Mouse (Mus musculus): ENCODE results near the gene Egfl7.
A peak's percentile ranks its signal among the peaks of the same experiment; 100 is the strongest.

Egfl7 gene

DNA sequence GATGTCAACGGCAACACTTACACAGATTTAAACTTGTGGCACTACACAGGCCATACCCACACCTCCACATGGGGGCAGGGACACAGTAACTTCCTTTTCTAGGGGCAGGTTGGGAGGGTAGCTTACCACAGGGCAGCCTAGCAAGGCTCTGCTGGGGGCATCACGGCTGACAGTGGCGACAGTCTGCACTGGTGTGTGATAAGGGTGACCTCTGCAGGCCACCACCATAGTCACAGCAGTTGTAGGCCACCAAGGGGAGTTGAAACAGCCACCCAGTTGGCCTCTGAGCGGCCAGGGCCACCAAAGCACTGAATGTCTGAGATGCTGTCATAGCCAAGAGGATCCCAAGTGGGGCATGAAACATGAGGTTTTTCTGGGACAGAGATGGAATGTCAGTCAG is 13.6 kb upstream of the Egfl7 start:
- DNase-seq (ENCODE audit: low spot score in 2 of 2), result peak in 1 of 2 experiments; percentile 56

DNA sequence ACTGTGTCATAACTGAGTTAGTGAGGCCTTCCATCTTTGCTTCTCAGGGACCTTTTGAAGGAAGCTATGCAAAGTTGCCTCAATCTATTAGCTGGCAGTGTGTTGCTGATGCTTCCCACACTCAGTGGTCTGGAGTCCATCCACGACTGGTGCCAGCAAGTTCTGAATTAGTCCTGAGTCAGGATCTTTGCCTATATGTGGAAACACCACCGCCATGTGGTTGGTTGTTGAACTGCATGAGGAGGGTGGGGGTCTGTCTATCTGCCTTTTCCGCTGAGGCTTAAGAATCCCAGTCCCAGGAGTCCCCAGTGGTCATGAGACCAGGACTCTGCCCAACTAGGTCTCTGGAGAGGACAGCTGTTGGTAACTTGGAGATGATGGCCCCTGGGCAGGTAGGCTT is 9.8 kb upstream of the Egfl7 start:
- DNase-seq (ENCODE audit: low spot score in 2 of 2), result no peak

DNA sequence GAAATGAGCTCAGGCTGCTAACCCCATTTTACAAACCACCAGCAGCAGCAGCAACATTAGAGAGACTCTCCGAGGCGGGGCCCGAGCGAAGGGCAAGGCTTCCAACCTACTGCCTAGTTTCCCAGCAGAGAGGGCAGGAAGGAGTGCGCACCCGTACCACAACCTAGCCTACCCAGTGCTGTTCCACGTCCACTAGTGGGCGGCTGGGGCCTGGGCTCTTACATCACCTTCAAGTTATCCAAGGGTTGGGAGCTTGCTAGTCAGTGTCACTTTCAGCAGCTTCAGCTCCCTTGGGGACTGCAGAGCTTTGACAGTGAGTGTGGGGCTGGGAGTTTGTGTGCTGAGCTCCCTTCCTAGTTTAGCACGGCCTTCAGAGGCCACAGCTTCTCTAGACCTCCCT is 8.4 kb upstream of the Egfl7 start:
- DNase-seq (ENCODE audit: low spot score in 2 of 2), result no peak

DNA sequence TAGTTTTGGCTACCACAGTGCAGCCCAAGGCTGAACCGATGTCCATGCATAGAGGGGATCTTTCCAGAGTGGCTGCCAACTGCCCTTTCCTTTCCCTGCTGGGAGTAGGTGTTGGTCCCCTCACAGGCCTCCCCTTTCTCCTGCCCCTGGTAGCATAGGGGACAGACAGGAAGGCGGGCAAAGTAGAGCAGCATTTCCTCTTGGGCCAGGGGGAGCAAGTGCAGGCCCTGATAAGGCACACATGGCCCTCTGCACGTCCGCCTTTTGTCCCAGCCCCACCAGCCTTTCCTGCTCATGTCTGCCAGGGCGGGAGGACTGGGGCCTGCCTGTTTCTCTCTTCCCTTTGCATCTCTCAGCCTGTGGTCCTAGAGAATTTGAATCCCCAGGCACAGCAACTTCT is 8.0 kb upstream of the Egfl7 start:
- no peak for DNase-seq (ENCODE audit: low spot score in 2 of 2)

DNA sequence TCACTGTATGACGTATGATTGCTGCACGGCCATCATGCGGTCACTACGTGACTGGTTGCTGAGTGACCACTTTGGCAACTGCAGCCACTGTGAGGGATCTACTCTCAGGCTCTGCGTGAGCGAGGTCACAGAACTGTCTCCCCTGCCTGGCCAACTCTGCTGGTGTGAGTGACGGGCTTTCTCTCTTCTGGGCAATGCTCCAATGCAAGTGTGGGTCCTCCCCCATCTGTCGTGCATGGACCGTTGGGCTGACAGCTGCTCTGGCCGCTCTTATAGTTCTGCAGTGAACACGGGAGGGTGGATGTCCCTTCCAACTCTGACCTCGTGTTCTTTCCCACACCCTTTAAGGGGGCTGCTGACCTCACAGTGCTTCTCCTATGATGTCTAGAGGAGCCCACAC is 6.4 kb upstream of the Egfl7 start:
- no peak for DNase-seq (ENCODE audit: low spot score in 2 of 2)

DNA sequence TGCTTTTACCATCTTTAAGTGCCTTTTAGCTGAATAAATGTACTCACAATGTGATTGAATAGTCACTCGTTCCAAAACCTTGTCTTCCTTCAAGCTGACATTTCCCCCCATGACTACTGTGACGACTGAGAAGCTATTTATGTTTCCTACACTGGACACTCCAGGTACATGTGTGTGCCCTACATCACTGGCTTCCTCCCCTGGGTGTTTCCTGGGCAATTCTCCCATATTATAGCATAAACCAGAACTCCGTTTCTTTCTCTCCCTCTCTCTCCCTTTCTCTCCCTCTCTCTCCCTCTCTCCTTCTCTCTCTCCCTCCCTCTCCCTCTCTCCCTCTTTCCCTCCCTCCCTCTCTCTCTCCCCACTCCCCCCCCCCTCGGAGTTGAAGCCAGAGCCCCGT is 6.0 kb upstream of the Egfl7 start:
- DNase-seq (ENCODE audit: low spot score in 2 of 2), result no peak

DNA sequence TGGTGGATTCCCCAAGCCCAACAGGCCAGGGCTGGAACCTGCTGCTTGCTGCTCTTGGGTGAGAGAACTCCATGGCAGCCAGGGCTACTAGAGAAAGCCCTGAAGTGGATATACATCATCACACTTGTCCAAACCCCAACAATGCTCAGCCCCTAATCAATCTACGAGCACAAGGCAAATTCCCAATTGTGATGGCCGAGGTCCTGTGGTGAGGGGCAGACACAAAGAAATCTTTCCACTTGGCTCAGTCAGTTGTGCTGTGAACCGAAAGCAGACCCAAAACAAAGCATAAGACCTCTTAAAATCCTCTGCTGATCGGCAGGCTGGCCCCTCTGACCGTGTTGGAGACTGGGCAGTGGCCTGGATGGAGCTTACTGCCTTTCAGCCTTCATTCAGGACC is 5.0 kb upstream of the Egfl7 start:
- no peak for DNase-seq (ENCODE audit: low spot score in 2 of 2)

DNA sequence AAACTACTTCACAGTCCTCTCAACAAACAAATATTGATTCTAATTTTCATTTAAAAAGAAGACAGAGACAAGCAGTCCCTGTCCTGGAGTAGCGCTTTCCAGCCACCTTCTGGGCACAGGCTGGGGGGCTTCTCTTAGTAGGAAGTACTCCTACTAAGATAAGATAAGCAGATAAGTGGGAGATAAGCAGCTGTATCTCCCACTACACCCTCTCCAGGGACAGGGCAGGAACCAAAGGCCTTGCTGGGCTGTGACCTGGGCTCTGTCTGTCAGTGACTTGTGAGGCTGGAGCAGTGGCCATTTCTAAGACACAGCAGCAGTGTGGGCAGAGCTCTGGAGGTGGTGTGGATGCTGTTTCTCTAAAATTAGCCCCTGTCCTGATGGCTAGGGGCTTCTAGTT is 4.4 kb upstream of the Egfl7 start:
- no peak for DNase-seq (ENCODE audit: low spot score in 2 of 2)

DNA sequence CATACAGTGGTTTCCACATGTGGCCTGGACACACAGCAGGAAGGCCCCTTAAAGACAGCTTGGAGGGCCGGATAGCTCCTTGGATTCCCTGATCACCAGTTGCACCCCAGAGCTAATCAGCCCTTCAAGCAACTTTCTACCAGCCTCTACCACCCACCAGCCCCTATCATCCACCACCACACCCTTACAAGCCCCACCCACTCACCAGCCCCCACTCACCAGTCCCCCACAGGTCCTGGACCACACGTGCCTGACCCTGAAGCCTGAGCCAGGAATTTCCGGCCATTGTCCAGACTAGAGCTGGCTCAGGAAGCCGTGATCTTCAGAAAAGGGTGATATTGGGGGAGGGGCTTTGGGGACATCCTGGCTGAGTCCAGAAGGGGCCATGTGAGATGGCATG is 3.9 kb upstream of the Egfl7 start:
- no peak for DNase-seq (ENCODE audit: low spot score in 2 of 2)

DNA sequence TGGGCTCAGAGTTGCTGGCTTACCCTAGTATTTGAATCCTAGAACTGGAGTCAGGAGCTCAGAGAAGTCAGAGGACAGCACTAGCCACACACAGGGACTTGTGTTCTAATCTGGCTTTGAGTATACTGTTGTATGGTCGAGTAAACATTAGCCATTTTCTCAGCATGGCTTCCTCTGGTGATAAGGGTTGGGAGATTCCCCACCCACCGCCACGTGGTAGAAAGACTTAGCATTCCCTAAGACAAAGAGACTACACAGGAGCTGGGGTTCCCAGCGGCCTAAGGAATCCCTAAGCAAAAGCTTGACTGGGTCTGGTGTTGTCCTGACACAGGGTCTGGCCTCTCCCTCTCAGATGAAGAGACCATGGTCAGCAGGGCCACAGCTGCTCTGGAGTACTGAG is 3.4 kb upstream of the Egfl7 start:
- no peak for DNase-seq (ENCODE audit: low spot score in 2 of 2)

DNA sequence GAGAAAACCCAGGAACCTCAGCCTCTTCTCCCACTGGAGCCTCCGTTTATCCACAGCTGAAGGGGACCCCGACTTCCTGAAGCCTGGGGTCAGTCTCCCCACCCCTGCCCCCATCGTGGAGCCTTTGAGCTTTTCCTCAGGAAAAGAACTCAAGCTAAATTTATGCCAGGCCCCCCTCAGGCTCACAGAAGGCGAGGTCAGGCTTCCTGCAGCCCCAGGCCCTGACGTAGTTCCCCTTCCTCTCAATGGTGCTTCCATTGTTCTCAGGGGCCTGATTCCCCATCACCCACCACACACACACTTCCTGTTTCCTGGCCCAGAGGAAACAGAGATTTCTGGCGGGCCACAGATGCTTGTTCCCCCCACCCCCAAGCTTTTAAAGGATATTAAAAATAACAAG is 1.4 kb upstream of the Egfl7 start:
- no peak for DNase-seq (ENCODE audit: low spot score in 2 of 2)

DNA sequence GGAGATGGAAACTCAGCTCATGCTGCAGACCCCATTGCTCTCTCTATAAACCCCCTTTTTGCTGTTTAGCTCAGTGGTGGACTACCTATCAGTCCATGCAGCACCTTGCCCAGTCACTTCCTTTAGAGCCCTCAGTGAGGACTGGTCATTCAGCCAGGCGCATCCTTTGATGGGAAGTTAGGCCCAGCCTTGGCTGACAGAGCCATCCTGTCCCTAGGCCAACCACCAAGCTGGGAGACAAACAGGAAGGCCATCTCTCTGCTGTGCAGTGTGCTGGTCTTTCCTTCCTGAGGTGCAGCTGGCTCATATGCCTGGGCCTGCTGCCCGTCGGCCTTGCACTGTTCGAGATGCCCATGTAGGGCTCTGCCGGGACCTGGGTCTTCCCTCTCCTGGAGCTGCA is 937 bp downstream of the Egfl7 start:
- no peak for DNase-seq (ENCODE audit: low spot score in 2 of 2)

DNA sequence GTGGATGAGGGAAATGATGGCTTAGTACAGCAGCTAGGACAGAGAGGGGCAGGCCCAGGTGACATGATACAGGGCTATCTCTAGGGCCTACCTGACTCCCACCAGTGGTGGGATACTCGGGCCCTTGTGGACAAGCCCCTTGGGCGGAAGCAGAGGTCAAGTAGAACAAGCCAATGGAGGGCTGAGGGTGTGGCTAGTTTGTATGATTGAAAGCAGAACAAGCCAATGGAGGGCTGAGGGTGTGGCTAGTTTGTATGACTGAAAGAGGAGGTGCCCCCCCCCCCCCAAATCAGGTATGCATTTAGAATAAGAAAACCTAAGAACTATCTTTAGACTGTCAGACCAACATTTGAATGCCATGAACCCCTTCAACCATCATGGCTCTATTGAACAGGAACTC is 2.4 kb downstream of the Egfl7 start:
- no peak for DNase-seq (ENCODE audit: low spot score in 2 of 2)

DNA sequence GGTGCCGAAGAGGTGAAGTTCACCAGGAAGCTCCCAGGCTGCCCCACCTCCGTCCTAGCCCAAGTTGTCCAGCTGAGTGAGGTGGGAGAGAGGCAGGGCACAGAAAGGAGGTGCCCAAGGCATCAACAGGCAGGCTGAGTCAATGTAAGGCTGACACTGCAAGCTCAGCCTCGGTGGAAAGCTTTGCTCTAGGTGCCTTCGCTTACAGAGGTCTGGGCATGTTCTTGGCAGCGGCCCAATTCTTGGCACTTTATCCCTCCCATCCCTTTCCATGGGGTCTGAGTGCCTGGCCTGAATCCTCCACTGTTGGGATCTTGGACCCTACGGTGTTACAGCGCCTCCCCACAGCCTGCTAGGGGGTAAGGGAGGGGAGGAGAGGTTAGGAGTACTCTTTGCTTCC is 2.9 kb downstream of the Egfl7 start:
- no peak for DNase-seq (ENCODE audit: low spot score in 2 of 2)

DNA sequence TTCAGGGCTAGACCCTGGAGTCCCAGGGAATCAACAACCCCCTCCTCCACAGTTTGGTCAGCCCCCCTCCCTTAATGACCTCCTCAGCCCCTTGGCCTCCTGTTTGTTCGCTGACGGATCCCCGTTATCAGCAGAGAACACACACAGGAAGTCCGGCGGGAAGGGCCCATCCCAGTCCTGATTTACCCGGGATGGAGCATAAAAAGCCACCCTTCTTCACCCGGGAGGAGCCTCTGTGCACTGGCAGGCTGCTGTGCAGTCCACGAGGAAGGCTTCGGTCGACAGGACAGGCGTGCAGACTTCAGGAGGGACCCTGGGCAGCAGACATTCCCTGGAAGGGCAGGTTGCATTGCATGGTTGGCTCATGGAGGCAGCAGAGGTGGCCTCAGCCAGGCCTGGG is 3.8 kb downstream of the Egfl7 start:
- peak in 1 of 2 experiments; percentile 61 for DNase-seq (ENCODE audit: low spot score in 2 of 2)

DNA sequence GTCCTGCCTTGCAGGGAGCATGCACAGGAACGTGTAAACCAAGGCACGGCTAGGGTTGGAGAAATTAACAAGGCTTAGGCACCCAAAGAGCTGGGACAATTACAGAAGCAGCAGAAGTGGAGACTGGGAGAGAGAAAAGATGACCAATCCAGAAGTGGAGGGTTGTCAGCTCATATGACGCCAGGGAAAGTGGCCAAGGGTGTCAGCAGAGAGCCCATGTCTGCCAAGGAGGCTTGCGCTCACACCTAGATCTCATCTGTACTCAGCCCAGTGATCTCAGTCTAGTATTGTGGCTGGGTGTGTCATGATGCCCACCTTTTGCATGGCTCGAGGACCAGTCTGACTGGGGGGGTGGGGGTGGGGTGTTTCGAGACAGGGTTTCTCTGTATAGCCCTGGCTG is 5.9 kb downstream of the Egfl7 start:
- no peak for DNase-seq (ENCODE audit: low spot score in 2 of 2)

DNA sequence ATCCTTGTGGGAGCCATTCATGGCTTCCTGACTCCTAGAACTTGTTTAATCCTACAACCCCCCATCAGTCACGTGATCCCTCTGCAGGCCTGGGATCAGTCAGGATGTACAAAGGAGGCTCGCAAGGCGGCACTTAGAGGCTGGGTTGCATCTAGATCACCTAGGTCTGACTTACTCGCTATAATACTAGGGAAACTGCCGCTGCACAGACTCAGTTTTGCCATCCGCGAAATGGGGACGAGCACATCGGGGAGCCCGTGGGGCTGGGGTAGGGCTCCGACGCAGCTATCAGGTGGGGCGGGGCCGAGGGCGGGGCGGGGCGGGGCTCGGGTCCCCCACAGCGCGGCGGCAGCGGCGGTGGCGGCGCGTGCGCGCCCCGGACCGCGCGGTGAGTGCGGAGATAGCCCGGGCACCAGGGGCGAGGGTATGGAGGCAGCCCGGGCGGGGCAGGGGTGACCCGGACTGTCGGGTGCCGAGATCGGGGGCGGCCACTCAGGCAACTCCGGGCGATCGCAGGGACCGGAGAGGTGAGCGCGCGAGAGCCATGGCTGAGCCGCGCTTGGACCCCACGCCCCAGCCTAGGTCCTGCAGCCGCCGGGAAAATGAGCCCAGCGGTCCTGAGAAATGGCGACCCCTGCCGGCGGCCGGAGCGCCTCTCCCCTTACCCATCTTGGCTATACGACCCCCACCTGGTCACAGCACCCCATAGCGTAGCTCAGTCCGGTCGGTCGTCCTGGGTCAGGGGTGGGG is 6.7 kb downstream of the Egfl7 start, which contains the start of gene Gm20532:
Gene Gm20532 (plus strand): TSS at position 346 of the 750 bp plus-strand sequence.
- DNase-seq (ENCODE audit: low spot score in 2 of 2), result peak in 1 of 2 experiments; percentile 41

DNA sequence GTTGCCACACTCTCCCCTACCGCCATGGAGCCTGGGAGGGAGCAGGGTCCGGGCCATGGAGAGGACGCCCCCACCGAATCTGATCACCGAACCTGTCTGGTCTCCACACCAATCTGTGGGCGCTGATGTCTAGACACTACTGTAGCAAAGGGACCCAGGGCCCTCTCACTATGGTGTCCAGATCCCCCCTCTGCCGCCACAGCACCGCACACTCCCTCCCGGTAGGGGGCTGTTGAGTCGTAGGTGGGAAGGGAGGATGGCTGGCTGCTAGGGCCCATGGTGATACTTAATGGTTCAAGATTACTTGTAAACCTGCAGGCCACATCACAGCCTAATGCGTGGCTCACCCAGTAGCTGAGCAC is 7.2 kb downstream of the Egfl7 start:
- no peak for DNase-seq (ENCODE audit: low spot score in 2 of 2)

DNA sequence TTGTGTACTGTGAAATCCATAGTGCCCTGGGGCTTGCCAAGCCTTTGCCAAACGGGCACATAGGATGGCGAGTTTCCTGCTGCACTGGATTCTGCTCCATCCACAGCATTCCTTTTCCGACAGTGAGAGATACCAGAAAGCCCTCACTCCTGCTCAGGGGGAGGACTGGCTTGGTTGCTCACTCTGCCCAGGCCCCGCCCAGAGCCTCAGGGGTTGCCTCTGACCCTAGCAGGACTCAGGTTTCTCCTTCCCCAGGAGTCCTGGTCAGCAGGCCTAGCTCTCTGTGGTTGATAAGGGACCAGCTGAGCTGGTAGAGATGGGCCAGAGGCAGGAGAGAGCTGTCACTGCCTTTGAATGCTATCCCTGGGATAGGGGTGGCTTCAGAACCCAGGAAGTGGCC is 8.8 kb downstream of the Egfl7 start:
- no peak for DNase-seq (ENCODE audit: low spot score in 2 of 2)

DNA sequence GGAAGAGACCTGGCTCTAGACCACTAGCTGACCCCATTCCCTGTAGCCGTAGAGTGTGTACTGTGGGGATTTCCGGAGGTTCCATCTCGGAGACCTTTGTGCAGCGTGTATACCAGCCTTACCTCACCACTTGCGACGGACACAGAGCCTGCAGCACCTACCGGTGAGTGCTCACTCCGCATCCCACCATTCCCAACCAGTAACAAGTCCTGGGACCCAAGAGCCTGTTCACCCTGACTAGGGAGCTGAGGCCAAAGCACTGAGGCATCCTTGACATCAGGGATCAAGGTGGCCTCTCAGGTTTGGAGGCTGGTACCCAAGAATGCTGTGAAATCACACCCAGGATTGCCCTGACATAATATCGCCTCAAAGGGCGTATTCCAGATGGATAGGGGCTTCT is 9.5 kb downstream of the Egfl7 start:
- no peak for DNase-seq (ENCODE audit: low spot score in 2 of 2)

DNA sequence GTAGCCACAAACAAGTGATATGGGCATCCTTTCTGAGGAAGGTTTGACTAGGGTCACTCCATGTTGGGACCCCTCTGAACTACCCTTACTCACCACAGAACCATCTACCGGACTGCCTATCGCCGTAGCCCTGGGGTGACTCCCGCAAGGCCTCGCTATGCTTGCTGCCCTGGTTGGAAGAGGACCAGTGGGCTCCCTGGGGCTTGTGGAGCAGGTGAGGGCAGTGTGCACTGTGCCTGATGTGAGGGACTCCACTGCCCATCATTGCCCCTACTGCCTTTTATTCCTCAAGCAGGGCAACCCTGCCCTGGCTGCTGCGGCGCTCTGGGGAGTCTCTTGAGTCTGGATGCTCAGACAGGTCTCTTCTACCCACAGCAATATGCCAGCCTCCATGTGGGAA is 10.5 kb downstream of the Egfl7 start:
- no peak for DNase-seq (ENCODE audit: low spot score in 2 of 2)

DNA sequence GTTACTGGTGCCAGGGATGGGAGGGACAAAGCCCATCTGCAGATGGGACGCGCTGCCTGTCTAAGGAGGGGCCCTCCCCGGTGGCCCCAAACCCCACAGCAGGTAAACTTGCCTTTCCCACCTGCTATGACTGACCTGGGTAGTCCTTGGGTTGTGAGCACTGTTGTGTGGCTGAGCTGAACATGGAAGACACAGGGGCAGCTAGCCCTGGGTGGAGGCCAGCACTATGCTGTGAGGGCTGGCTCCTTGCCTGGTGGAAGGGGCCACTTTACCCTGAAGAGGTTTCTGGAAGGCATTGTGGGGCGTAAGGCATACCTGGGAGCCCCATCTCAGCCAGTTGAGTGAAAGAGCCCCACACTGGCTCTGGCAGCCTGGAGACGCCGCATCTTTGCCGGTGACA is 11.1 kb downstream of the Egfl7 start:
- DNase-seq (ENCODE audit: low spot score in 2 of 2), result no peak

DNA sequence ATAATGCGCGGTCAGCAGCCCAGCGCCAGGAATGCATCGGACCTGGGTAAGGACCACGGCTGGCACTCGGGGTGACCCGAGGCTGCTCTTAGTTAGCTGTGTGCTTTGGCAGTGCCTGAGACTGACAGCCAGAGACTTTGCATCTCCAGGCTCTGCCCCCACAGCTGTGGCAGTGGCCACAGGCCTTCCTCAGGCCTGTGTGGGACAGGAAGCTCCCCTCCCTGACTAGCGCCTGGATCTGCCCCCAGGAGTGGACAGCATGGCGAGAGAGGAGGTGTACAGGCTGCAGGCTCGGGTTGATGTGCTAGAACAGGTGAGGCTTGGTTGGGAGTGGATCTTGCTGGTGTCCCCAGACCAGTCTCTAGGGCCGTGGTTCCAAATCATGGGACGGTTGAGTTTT is 11.6 kb downstream of the Egfl7 start:
- DNase-seq (ENCODE audit: low spot score in 2 of 2), result no peak
